Mouse (Mus musculus): Measurements from ENCODE around the gene Tmem259. TPM values are rescaled to one million over a fixed set of nuclear protein-coding genes. Genes with fewer than 3 reads are reported as not detected.

The Tmem259 gene
- polyA plus RNA-seq, 1 experiment = 54.6 TPM

DNA sequence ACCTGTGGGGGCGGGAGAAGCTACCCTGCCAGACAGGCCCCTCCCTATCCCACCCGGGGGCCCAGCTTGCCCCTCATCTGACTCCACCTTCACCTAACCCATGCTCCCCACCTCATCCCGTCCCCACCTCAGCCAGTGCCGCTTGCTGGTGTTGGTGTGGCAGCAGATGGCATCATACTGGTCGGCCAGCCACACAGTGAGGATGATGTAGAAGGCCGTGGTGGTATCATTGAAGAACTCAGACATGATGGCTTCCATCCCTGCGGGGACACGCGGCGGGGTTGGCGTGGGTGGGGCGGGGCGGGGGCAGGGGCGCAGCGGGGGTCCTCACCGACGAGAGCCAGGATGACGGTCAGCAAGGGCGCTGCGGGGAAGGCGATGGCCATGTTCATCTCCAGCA is 6.1 kb downstream of the Tmem259 start:
- no peak for TF ChIP-seq CTCF (IDR thresholded peaks at IDR 0.05; ENCODE audit: low read depth, low read length)
- TF ChIP-seq POLR2A (IDR thresholded peaks at IDR 0.05; ENCODE audit: insufficient read depth, low read length) = no peak
- H3K4me1 ChIP-seq (ENCODE audit: control insufficient read depth, insufficient read depth, low read length) = peaks cover 3% of the 10 kb centered on the region
- no peak overlapping the region for H3K9ac ChIP-seq (ENCODE audit: low read depth, poor library complexity, severe bottlenecking)
- H3K4me3 ChIP-seq (ENCODE audit: low read depth, low read length) = no peak overlapping the region
- H3K27ac ChIP-seq (ENCODE audit: insufficient read depth, low read length) = no peak overlapping the region
- no peaks in the 10 kb centered on the region for H3K9me3 ChIP-seq (replicated peaks; ENCODE audit: control insufficient read depth, insufficient read depth, low read length, poor library complexity, severe bottlenecking)
- H3K36me3 ChIP-seq (ENCODE audit: control insufficient read depth, insufficient read depth, low read length, poor library complexity, severe bottlenecking) = no peaks in the 10 kb centered on the region
- H3K27me3 ChIP-seq (ENCODE audit: control insufficient read depth, insufficient read depth, low read length, poor library complexity, severe bottlenecking) = no peaks in the 10 kb centered on the region

DNA sequence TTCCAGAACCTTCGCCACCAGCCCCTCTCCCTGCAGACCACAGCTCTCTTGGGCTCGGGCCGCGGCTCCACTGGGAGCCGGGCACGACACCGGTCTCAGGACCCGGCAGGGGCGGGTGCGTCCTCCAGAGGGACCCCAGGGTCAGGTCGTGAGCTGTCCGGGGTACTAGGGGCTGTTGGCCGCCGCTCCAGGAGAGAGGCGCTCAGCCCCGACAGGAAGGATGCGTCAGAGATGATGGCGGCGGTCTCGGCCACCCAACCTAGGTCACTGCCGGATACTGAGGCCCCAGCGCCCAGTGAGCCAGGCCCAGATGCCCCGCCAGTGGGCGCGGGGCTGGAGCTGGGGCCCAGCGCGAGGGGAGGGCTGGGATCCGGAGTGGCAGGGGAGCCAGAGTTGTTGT is 6.8 kb downstream of the Tmem259 start:
- Histone ChIP-seq H3K9ac (ENCODE audit: low read depth, poor library complexity, severe bottlenecking) (no peak overlapping the region), H3K4me3 (ENCODE audit: low read depth, low read length) (peak overlapping the region; percentile 36), H3K27me3 (ENCODE audit: control insufficient read depth, insufficient read depth, low read length, poor library complexity, severe bottlenecking) (no peaks in the 10 kb centered on the region), H3K36me3 (ENCODE audit: control insufficient read depth, insufficient read depth, low read length, poor library complexity, severe bottlenecking) (no peaks in the 10 kb centered on the region), H3K9me3 (replicated peaks; ENCODE audit: control insufficient read depth, insufficient read depth, low read length, poor library complexity, severe bottlenecking) (no peaks in the 10 kb centered on the region), H3K27ac (ENCODE audit: insufficient read depth, low read length) (no peak overlapping the region), H3K4me1 (ENCODE audit: control insufficient read depth, insufficient read depth, low read length) (peaks cover under 1% of the 10 kb centered on the region)
- TF ChIP-seq CTCF (IDR thresholded peaks at IDR 0.05; ENCODE audit: low read depth, low read length) = no peak
- no peak for TF ChIP-seq POLR2A (IDR thresholded peaks at IDR 0.05; ENCODE audit: insufficient read depth, low read length)
- no peak for TF ChIP-seq EP300 (IDR thresholded peaks at IDR 0.05; ENCODE audit: insufficient read depth, low read depth, low read length)

DNA sequence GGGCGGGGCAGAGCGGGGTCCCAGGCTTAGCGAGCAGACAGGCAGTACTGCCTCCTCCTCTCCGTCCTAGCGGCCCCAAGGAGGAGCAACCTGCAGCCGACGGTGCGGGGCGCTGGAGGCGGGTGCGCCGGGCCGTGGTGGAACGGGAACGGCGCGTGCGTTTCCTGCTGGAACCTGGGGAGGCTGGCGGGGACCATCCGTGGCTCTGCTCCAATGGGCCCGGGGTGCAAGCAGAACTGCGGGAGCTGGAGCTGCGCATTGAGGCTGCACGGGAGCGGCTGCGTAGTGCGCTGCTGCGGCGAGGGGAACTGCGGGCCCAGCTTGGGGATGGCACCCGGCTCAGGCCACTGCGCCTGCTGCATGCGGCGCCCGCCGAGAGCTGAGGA is 7.4 kb downstream of the Tmem259 start:
- H3K36me3 ChIP-seq (ENCODE audit: control insufficient read depth, insufficient read depth, low read length, poor library complexity, severe bottlenecking) = no peaks in the 10 kb centered on the region
- H3K4me1 ChIP-seq (ENCODE audit: control insufficient read depth, insufficient read depth, low read length) = no peaks in the 10 kb centered on the region
- no peaks in the 10 kb centered on the region for H3K27me3 ChIP-seq (ENCODE audit: control insufficient read depth, insufficient read depth, low read length, poor library complexity, severe bottlenecking)
- H3K4me3 ChIP-seq (ENCODE audit: low read depth, low read length) = peak overlapping the region; percentile 36
- H3K9me3 ChIP-seq (replicated peaks; ENCODE audit: control insufficient read depth, insufficient read depth, low read length, poor library complexity, severe bottlenecking) = no peaks in the 10 kb centered on the region
- H3K27ac ChIP-seq (ENCODE audit: insufficient read depth, low read length) = no peak overlapping the region
- peak overlapping the region; percentile 21; the same call in 1 of the 2 replicates for H3K9ac ChIP-seq (ENCODE audit: low read depth, poor library complexity, severe bottlenecking)
- TF ChIP-seq EP300 (IDR thresholded peaks at IDR 0.05; ENCODE audit: insufficient read depth, low read depth, low read length) (no peak), CTCF (IDR thresholded peaks at IDR 0.05; ENCODE audit: low read depth, low read length) (no peak), POLR2A (IDR thresholded peaks at IDR 0.05; ENCODE audit: insufficient read depth, low read length) (no peak)

DNA sequence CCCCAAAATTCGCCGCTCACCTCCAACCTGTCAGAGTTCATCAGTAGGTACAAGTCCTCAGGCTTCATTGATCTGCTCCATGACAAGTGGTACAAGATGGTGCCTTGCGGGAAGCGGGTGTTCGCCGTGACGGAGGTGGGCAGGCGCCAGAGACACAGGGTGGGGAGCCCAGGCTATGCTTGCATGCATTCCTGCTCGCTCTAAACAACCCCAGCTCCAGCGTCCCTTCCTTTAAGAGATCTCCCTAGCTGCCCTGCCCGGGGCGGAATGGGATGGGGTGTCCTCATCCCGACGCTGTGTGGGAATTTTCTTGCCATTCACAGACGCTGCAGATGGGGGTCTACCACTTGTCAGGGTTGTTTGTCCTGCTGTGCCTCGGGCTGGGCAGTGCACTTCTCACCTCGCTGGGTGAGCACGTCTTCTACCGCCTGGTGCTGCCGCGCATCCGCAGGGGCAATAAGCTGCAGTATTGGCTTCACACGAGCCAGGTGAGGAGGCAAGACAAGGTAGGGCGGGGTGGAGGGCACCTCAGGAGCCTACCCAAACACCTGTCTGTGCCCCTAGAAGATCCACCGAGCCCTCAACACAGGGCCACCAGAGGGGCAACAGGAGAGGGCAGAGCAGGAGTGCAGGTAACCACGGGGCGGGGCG is 7.9 kb downstream of the Tmem259 start:
- Histone ChIP-seq H3K27me3 (ENCODE audit: control insufficient read depth, insufficient read depth, low read length, poor library complexity, severe bottlenecking) (no peaks in the 10 kb centered on the region), H3K36me3 (ENCODE audit: control insufficient read depth, insufficient read depth, low read length, poor library complexity, severe bottlenecking) (no peaks in the 10 kb centered on the region), H3K9me3 (replicated peaks; ENCODE audit: control insufficient read depth, insufficient read depth, low read length, poor library complexity, severe bottlenecking) (no peaks in the 10 kb centered on the region), H3K4me3 (ENCODE audit: low read depth, low read length) (peak overlapping the region; percentile 31), H3K9ac (ENCODE audit: low read depth, poor library complexity, severe bottlenecking) (peak overlapping the region; percentile 21; the same call in 1 of the 2 replicates), H3K27ac (ENCODE audit: insufficient read depth, low read length) (no peak overlapping the region), H3K4me1 (ENCODE audit: control insufficient read depth, insufficient read depth, low read length) (no peaks in the 10 kb centered on the region)
- TF ChIP-seq CTCF (IDR thresholded peaks at IDR 0.05; ENCODE audit: low read depth, low read length) (no peak), POLR2A (IDR thresholded peaks at IDR 0.05; ENCODE audit: insufficient read depth, low read length) (no peak), EP300 (IDR thresholded peaks at IDR 0.05; ENCODE audit: insufficient read depth, low read depth, low read length) (no peak)

DNA sequence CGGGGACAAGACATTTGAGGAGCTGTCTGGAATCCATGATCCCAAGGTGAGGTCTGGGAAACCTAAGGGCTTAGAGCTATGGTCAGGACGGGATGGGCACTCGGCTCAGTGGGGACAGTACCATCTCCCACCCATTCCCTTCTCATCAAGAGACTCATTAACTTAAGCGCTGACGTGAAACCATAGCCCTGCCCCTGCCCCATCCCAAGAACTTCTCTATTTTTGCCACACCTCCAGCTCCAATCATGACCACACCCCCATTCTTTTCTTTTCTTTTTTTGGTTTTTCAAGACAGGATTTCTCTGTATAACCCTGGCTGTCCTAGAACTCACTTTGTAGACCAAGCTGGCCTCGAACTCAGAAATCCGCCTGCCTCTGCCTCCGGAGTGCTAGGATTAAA is 9.5 kb downstream of the Tmem259 start:
- TF ChIP-seq EP300 (IDR thresholded peaks at IDR 0.05; ENCODE audit: insufficient read depth, low read depth, low read length) (no peak), CTCF (IDR thresholded peaks at IDR 0.05; ENCODE audit: low read depth, low read length) (no peak), POLR2A (IDR thresholded peaks at IDR 0.05; ENCODE audit: insufficient read depth, low read length) (no peak)
- no peak overlapping the region for H3K4me3 ChIP-seq (ENCODE audit: low read depth, low read length)

DNA sequence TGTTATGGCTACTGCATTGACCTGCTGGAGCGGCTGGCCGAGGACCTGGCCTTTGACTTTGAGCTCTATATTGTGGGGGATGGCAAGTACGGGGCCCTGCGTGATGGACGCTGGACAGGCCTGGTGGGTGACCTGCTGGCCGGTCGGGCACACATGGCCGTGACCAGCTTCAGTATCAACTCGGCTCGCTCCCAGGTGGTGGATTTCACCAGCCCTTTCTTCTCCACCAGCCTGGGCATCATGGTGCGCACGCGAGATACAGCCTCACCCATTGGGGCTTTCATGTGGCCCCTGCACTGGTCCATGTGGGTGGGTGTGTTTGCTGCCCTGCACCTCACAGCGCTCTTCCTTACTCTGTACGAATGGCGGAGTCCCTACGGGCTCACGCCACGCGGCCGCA is 10.0 kb downstream of the Tmem259 start:
- H3K27me3 ChIP-seq (ENCODE audit: control insufficient read depth, insufficient read depth, low read length, poor library complexity, severe bottlenecking) = no peaks in the 10 kb centered on the region
- H3K9me3 ChIP-seq (replicated peaks; ENCODE audit: control insufficient read depth, insufficient read depth, low read length, poor library complexity, severe bottlenecking) = no peaks in the 10 kb centered on the region
- no peak overlapping the region for H3K4me3 ChIP-seq (ENCODE audit: low read depth, low read length)
- H3K4me1 ChIP-seq (ENCODE audit: control insufficient read depth, insufficient read depth, low read length) = no peaks in the 10 kb centered on the region
- no peak overlapping the region for H3K9ac ChIP-seq (ENCODE audit: low read depth, poor library complexity, severe bottlenecking)
- TF ChIP-seq CTCF (IDR thresholded peaks at IDR 0.05; ENCODE audit: low read depth, low read length) (no peak), POLR2A (IDR thresholded peaks at IDR 0.05; ENCODE audit: insufficient read depth, low read length) (no peak), EP300 (IDR thresholded peaks at IDR 0.05; ENCODE audit: insufficient read depth, low read depth, low read length) (no peak)
- H3K27ac ChIP-seq (ENCODE audit: insufficient read depth, low read length) = no peak overlapping the region
- no peaks in the 10 kb centered on the region for H3K36me3 ChIP-seq (ENCODE audit: control insufficient read depth, insufficient read depth, low read length, poor library complexity, severe bottlenecking)

More for the DNA sequence above, 9.5 kb downstream of the Tmem259 start:
- Histone ChIP-seq H3K9me3 (replicated peaks; ENCODE audit: control insufficient read depth, insufficient read depth, low read length, poor library complexity, severe bottlenecking) (no peaks in the 10 kb centered on the region), H3K36me3 (ENCODE audit: control insufficient read depth, insufficient read depth, low read length, poor library complexity, severe bottlenecking) (no peaks in the 10 kb centered on the region), H3K27ac (ENCODE audit: insufficient read depth, low read length) (no peak overlapping the region), H3K4me1 (ENCODE audit: control insufficient read depth, insufficient read depth, low read length) (no peaks in the 10 kb centered on the region), H3K9ac (ENCODE audit: low read depth, poor library complexity, severe bottlenecking) (no peak overlapping the region), H3K27me3 (ENCODE audit: control insufficient read depth, insufficient read depth, low read length, poor library complexity, severe bottlenecking) (no peaks in the 10 kb centered on the region)
